Mouse (Mus musculus): ENCODE data around the gene Zfp57. TPM values are rescaled to one million over a fixed set of nuclear protein-coding genes. Genes with fewer than 3 reads are reported as not detected.

The Zfp57 gene
- polyA plus RNA-seq, 1 experiment = 19.0 TPM

DNA sequence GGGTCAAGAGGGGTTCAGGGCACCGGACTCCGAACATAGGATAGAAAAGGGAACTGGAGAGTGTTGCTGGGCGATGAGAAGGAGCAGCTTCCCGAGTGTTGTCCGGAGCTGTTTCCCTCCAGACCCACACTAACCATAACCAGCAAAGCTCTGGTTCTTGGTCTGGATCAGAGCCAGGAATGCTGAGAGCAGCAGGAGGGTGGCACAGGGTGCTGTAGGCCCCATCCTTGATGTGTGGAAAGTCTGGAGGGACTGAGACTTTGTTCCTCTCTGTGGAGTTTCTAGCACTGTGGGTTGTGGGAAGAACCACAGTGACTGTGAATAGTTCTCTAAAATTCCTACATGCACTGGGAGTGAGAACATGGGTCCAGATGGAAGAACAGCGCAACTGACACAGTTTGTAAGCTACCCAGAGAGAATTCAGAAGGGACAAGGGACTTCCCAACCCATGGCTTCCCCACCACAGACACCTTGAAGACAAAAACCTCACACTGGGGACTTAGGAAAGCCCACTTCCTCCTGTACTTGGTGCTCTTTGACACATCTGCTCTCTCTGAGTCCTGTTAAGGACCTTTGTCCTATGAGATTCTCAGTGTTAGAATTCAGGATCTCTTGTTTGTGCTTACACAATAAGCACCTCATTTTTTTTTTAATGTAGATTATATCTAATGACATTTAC is 29.7 kb upstream of the Zfp57 start:
- TF ChIP-seq POLR2A (IDR thresholded peaks at IDR 0.05; ENCODE audit: borderline replicate concordance, control insufficient read depth, low read depth, low read length) = no peak
- no peak for TF ChIP-seq CTCF (IDR thresholded peaks at IDR 0.05; ENCODE audit: control insufficient read depth, insufficient read depth, low read length)
- no peak overlapping the region; the same call in 1 of the 2 replicates for H3K27ac ChIP-seq (ENCODE audit: control insufficient read depth, insufficient read depth, low read depth, low read length, poor library complexity)
- 26% methylated on average over 6 of the region's 6 CpGs for whole genome bisulfite sequencing
- H3K4me3 ChIP-seq (replicated peaks; ENCODE audit: control insufficient read depth, low read depth, low read length) = no peak overlapping the region
- H3K4me1 ChIP-seq (ENCODE audit: control insufficient read depth, insufficient read depth, low read length) = peaks cover 4% of the 10 kb centered on the region

DNA sequence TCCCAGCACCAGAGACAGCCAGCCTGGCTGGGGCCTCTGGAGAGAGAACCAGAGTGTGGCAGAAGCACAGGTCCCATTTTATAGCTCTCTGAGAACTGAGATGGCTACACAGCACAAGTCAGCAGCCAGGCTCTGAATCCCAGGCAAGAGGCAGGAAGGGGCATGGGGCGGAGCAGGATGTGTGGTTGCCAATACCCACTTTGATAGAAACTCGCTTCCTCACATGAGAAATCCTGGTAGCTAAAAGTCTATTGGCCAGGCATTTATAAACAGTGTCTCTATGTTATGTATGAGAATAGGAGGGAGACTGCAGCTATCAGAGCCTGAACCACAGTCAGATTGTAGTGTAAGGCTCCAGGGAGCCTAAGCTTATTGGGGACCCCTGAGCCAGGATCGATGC is 28.2 kb upstream of the Zfp57 start:
- peaks cover 4% of the 10 kb centered on the region for H3K4me1 ChIP-seq (ENCODE audit: control insufficient read depth, insufficient read depth, low read length)
- H3K27ac ChIP-seq (ENCODE audit: control insufficient read depth, insufficient read depth, low read depth, low read length, poor library complexity) = no peak overlapping the region
- 28% methylated on average over 3 of the region's 3 CpGs for WGBS
- H3K4me3 ChIP-seq (replicated peaks; ENCODE audit: control insufficient read depth, low read depth, low read length) = no peak overlapping the region
- TF ChIP-seq CTCF (IDR thresholded peaks at IDR 0.05; ENCODE audit: control insufficient read depth, insufficient read depth, low read length) (no peak), POLR2A (IDR thresholded peaks at IDR 0.05; ENCODE audit: borderline replicate concordance, control insufficient read depth, low read depth, low read length) (no peak)

- Histone ChIP-seq H3K4me1 (ENCODE audit: control insufficient read depth, insufficient read depth, low read length) (peaks cover 4% of the 10 kb centered on the region), H3K27ac (ENCODE audit: control insufficient read depth, insufficient read depth, low read depth, low read length, poor library complexity) (no peak overlapping the region), H3K4me3 (replicated peaks; ENCODE audit: control insufficient read depth, low read depth, low read length) (no peak overlapping the region)
- TF ChIP-seq CTCF (IDR thresholded peaks at IDR 0.05; ENCODE audit: control insufficient read depth, insufficient read depth, low read length) (no peak), POLR2A (IDR thresholded peaks at IDR 0.05; ENCODE audit: borderline replicate concordance, control insufficient read depth, low read depth, low read length) (no peak)
- 72% methylated on average over 8 of the region's 8 CpGs for WGBS
Observed at GRCm38 (mm10) chr17:36973271-36973787, 27.6 kb upstream of the Zfp57 start.

DNA sequence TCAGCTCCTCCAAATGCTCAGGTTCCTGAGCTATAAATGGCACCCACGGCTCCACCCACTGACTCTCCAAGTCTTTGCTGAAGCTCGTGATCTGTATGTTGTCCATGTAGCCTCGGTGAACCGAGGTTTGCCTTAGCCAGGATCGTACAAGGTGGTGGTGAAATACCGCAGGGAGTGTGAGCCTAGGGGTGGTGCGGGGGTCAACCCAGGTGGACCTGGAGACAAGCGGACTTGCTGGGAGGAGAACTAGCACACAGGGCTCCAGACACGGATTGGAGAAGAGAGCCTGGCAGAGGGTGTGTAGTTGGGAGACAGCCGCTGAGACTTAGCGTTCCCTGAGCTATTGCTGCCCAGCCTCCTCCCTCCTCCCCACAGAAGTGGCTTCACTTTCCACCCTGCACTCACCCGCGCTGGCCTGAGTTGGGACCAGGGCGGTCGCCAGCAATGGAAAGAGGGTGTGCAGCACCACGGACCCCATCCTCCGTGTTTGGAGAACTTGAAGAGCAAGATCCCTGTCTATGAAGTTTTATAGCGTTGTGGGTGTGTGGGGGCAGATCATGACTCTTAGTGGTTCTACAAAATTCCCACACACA is 19.6 kb upstream of the Zfp57 start, which contains the start of gene 2410137M14Rik:
Gene 2410137M14Rik, minus strand, starts transcription at position 17 of the 593 bp plus-strand sequence.
- Histone ChIP-seq H3K27ac (ENCODE audit: control insufficient read depth, insufficient read depth, low read depth, low read length, poor library complexity) (no peak within 1 kb of the TSS), H3K4me3 (replicated peaks; ENCODE audit: control insufficient read depth, low read depth, low read length) (no peak within 1 kb of the TSS), H3K4me1 (ENCODE audit: control insufficient read depth, insufficient read depth, low read length) (no peaks in the 10 kb centered on the region; the same call in 1 of the 2 replicates)
- no peak for TF ChIP-seq POLR2A (IDR thresholded peaks at IDR 0.05; ENCODE audit: borderline replicate concordance, control insufficient read depth, low read depth, low read length)
- TF ChIP-seq CTCF (IDR thresholded peaks at IDR 0.05; ENCODE audit: control insufficient read depth, insufficient read depth, low read length) = no peak
- 37% methylated on average over 18 of the region's 18 CpGs for WGBS

GRCm38 (mm10) chr17:36981845-36982244 is 19.1 kb upstream of the Zfp57 start:
- H3K27ac ChIP-seq (ENCODE audit: control insufficient read depth, insufficient read depth, low read depth, low read length, poor library complexity) = no peak overlapping the region

GRCm38 (mm10) chr17:36982253-36983155 is 18.5 kb upstream of the Zfp57 start:
- Histone ChIP-seq H3K27ac (ENCODE audit: control insufficient read depth, insufficient read depth, low read depth, low read length, poor library complexity) (no peak overlapping the region), H3K4me3 (replicated peaks; ENCODE audit: control insufficient read depth, low read depth, low read length) (no peak overlapping the region), H3K4me1 (ENCODE audit: control insufficient read depth, insufficient read depth, low read length) (no peaks in the 10 kb centered on the region; the same call in 1 of the 2 replicates)
- TF ChIP-seq CTCF (IDR thresholded peaks at IDR 0.05; ENCODE audit: control insufficient read depth, insufficient read depth, low read length) (no peak), POLR2A (IDR thresholded peaks at IDR 0.05; ENCODE audit: borderline replicate concordance, control insufficient read depth, low read depth, low read length) (no peak)
- WGBS = 59% methylated on average over 5 of the region's 5 CpGs

More at GRCm38 (mm10) chr17:36981845-36982244, 19.1 kb upstream of the Zfp57 start:
- no peak for TF ChIP-seq CTCF (IDR thresholded peaks at IDR 0.05; ENCODE audit: control insufficient read depth, insufficient read depth, low read length)
- no peak for TF ChIP-seq POLR2A (IDR thresholded peaks at IDR 0.05; ENCODE audit: borderline replicate concordance, control insufficient read depth, low read depth, low read length)
- Histone ChIP-seq H3K4me1 (ENCODE audit: control insufficient read depth, insufficient read depth, low read length) (no peaks in the 10 kb centered on the region; the same call in 1 of the 2 replicates), H3K4me3 (replicated peaks; ENCODE audit: control insufficient read depth, low read depth, low read length) (no peak overlapping the region)
- 52% methylated on average over 4 of the region's 4 CpGs for WGBS

- Histone ChIP-seq H3K4me3 (replicated peaks; ENCODE audit: control insufficient read depth, low read depth, low read length) (no peak overlapping the region), H3K4me1 (ENCODE audit: control insufficient read depth, insufficient read depth, low read length) (no peaks in the 10 kb centered on the region), H3K27ac (ENCODE audit: control insufficient read depth, insufficient read depth, low read depth, low read length, poor library complexity) (no peak overlapping the region)
- TF ChIP-seq POLR2A (IDR thresholded peaks at IDR 0.05; ENCODE audit: borderline replicate concordance, control insufficient read depth, low read depth, low read length) (no peak), CTCF (IDR thresholded peaks at IDR 0.05; ENCODE audit: control insufficient read depth, insufficient read depth, low read length) (no peak)
- 21% methylated on average over 24 of the region's 24 CpGs for WGBS
Observed at GRCm38 (mm10) chr17:36988475-36988874, 12.5 kb upstream of the Zfp57 start.
